Mouse (Mus musculus) testis, adult 10 weeks (tissue): ENCODE data around the gene Stpg4. TPM values are rescaled to one million over a fixed set of nuclear protein-coding genes. Genes with fewer than 3 reads are reported as not detected.

Experiments
- polyA plus RNA-seq: library from polyadenylated mRNA; stranded (reverse); fragments of 350-450 nt; fragmentation: Illumina TruSeq; extraction: RNeasy Lipid Tissue Mini Kit (QIAGEN cat#74804); gene quantifications from one replicate; pipeline ENCODE4 v1.2.3, GENCODE M21; 2014; ENCODE audit warnings: low read depth, low replicate concordance

Stpg4 gene
- polyA plus RNA-seq = 459 TPM

GRCm38 (mm10) chr17:87427511-87427910 is at the start of gene Stpg4:
Gene Stpg4, minus strand, starts transcription at chr17:87427741.

DNA sequence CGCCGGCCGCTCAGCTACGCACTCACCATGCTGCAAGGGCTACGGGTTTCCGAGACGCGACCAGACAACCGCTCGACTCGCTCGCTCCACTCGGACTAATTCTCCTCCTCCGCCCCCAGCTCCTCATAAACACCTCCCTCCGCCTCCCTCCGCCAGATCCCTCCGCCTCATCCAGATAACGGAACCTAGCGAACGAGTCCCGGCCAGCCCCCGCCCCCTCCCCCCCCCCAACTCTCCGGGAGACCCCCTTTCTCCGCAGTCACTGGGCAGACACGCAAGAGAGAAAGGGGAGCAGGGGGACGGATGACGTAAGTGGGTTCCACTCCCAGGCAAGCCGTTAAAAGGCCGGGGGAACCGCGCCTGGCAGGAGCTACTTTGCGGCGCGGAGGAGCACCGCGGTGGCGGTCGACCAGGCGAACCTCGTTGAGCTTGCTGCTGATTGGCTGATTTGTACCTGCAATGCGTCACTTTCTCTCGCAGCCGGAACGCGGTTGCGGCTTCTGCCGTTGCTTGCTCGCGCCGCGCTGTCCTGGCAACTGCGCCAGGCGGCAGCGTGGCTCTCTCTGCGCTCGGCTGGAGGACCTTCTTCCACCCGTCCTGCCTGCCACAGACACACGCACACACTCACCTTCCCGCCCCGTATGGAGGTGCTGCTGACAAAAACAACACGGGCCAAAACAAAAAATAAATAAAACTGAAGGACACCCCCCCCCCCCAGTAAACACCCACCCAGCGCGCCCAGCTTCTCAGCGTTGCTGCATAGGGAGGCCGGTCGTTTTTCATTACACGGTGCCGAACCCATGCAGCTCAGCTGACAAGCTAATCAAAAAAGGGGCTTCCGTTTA is 19.4 kb upstream of the Stpg4 start, which contains the start of gene Calm2:
TSS of gene Calm2 (minus strand) at position 169 of the 845 bp plus-strand sequence.

Other genes with a start within 250 kb of the Stpg4 start
- gene Mcfd2, start 161.8 kb downstream of the Stpg4 start, polyA plus RNA-seq = 40.6 TPM
- 19.6 TPM for gene Ttc7, start 144.9 kb downstream of the Stpg4 start, polyA plus RNA-seq
- 2,322 TPM for gene Calm2, start 19.2 kb upstream of the Stpg4 start, polyA plus RNA-seq
- 28.7 TPM for gene Epcam, start 208.2 kb upstream of the Stpg4 start, polyA plus RNA-seq
- 14.5 TPM for gene Msh2, start 244.6 kb upstream of the Stpg4 start, polyA plus RNA-seq